28 mouse cellular contexts compared by ENCODE assay signal in the genomic region with DNA sequence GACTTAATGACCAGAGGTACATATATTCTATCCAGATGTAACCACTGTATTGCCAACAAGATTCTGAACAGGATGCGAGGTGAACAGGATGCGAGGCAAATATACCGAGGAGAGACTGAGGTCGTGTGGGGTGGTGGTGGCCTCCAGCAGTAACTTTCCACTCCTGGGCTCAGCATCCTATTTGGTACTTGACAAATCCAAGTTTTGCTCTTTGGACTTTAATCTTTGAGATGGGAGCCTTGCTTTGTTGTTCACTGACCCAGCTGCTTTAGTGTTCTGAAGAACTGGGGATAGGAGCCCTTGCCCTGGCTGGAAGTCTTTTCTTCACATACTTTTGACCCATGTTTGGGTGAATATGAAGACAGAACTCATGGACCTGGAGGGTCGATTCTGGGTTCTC. TPM values are rescaled to one million over a fixed set of nuclear protein-coding genes. Genes with fewer than 3 reads are reported as not detected.
DNase-seq lines count a peak whose midpoint lies in the region; ATAC-seq and TF ChIP-seq lines count a peak whose summit lies in the region.
"Had no signal": no experiment of that assay in that cellular context is flagged by ENCODE, and none has a peak within 500 bp of the region (broad histone marks: within the 10 kb centered on the region; RNA-seq: fewer than 3 reads in every experiment).

No protein-coding gene starts in this region.

- no peak overlapping the region for H3K4me3 ChIP-seq in kidney, embryonic 15.5 days (replicated peaks)
- no peak overlapping the region for H3K4me3 ChIP-seq in kidney, postnatal 0 days (replicated peaks; ENCODE audit: low read depth, low read length)
- H3K4me3 ChIP-seq: embryonic facial prominence, embryonic 12.5 days; embryonic facial prominence, embryonic 15.5 days; gastrocnemius, adult 2 months; heart, embryonic 15.5 days; hindbrain, embryonic 10.5 days; hindbrain, embryonic 13.5 days had no signal

- H3K36me3 ChIP-seq in kidney, embryonic 15.5 days, result peaks cover 23% of the 10 kb centered on the region
- H3K36me3 ChIP-seq in kidney, postnatal 0 days (ENCODE audit: insufficient read depth, low read length), result 0 out of 2 replicates have a peak, but pooled peaks cover 6% of the 10 kb centered on the region
- H3K36me3 ChIP-seq: hindbrain, embryonic 13.5 days had no signal

- H3K4me2 ChIP-seq in kidney, embryonic 15.5 days, result no peak overlapping the region
- no peak overlapping the region for H3K4me2 ChIP-seq in kidney, postnatal 0 days (ENCODE audit: low read length)
- H3K4me2 ChIP-seq: embryonic facial prominence, embryonic 12.5 days; embryonic facial prominence, embryonic 15.5 days; heart, embryonic 11.5 days; heart, embryonic 15.5 days; hindbrain, embryonic 13.5 days had no signal

- H3K4me1 ChIP-seq in kidney, embryonic 15.5 days, result peaks cover 4% of the 10 kb centered on the region; the same call in 1 of the 2 replicates
- no peaks in the 10 kb centered on the region for H3K4me1 ChIP-seq in kidney, postnatal 0 days (replicated peaks; ENCODE audit: insufficient read depth, low read length)
- H3K4me1 ChIP-seq: embryonic facial prominence, embryonic 12.5 days; embryonic facial prominence, embryonic 15.5 days; heart, embryonic 15.5 days; hindbrain, embryonic 10.5 days; hindbrain, embryonic 13.5 days had no signal

- no peak for TF ChIP-seq CTCF in kidney, postnatal 0 days (IDR thresholded peaks at IDR 0.05; ENCODE audit: low read depth)

- WGBS in kidney, embryonic 15.5 days, result 90% methylated on average over 5 of the region's 5 CpGs
- WGBS in kidney, postnatal 0 days, result 84% methylated on average over 5 of the region's 5 CpGs

- no peak for ATAC-seq in kidney, embryonic 15.5 days (replicated peaks; ENCODE audit: low FRiP score)
- no peak for ATAC-seq in kidney, postnatal 0 days (replicated peaks; ENCODE audit: low FRiP score, low read depth)
- ATAC-seq in megakaryocyte-erythroid progenitor cell, adult 5-6 weeks (replicated peaks; ENCODE audit: low FRiP score, low TSS enrichment, poor library complexity, severe bottlenecking), result no peak
- ATAC-seq: CD4-positive, CD25-positive, alpha-beta regulatory T cell, adult 4 months; forebrain, embryonic 14.5 days; forebrain, postnatal 0 days had no signal

- H3K27ac ChIP-seq in kidney, embryonic 15.5 days, result no peak overlapping the region
- 0 out of 2 replicates have a peak overlapping the region, but pooled peaks have one; percentile 27 for H3K27ac ChIP-seq in kidney, postnatal 0 days
- H3K27ac ChIP-seq: embryonic facial prominence, embryonic 12.5 days; embryonic facial prominence, embryonic 15.5 days; gastrocnemius, adult 2 months; heart, embryonic 15.5 days; hindbrain, embryonic 10.5 days; hindbrain, embryonic 13.5 days had no signal

- H3K27me3 ChIP-seq in kidney, embryonic 15.5 days, result no peaks in the 10 kb centered on the region
- H3K27me3 ChIP-seq in kidney, postnatal 0 days (ENCODE audit: insufficient read depth, low read length), result no peaks in the 10 kb centered on the region
- H3K27me3 ChIP-seq: embryonic facial prominence, embryonic 12.5 days; embryonic facial prominence, embryonic 15.5 days; hindbrain, embryonic 13.5 days had no signal

- peak; percentile 69 for DNase-seq in kidney, adult 11 months
- peak; percentile 68 to 77 for DNase-seq in kidney, adult 8-10 months
- no peak for DNase-seq in kidney, postnatal 4 days
- DNase-seq in kidney, postnatal 0 days (ENCODE audit: low spot score), result no peak
- DNase-seq in kidney, postnatal 36 days, result peak; percentile 68 to 73
- DNase-seq in natural killer cell, adult 2 months (ENCODE audit: low spot score in 2 of 2), result no peak
- DNase-seq: adrenal gland, adult 2 months; adrenal gland, postnatal 14 days; cerebellum, adult 11 months; cerebellum, adult 2 months; cerebellum, adult 9-11 months; cerebellum, postnatal 25 days; forebrain, postnatal 0 days; gastrocnemius, adult 2 months; gastrocnemius, postnatal 14 days; heart, adult 18-20 months; heart, postnatal 10 days; heart, postnatal 36 days had no signal

- no peak overlapping the region for H3K9ac ChIP-seq in kidney, embryonic 15.5 days
- H3K9ac ChIP-seq in kidney, postnatal 0 days (ENCODE audit: low read depth, low read length), result no peak overlapping the region
- H3K9ac ChIP-seq: embryonic facial prominence, embryonic 12.5 days; embryonic facial prominence, embryonic 15.5 days; forebrain, postnatal 0 days; heart, embryonic 15.5 days; hindbrain, embryonic 13.5 days had no signal

- H3K9me3 ChIP-seq in kidney, embryonic 15.5 days (replicated peaks), result no peaks in the 10 kb centered on the region
- no peaks in the 10 kb centered on the region for H3K9me3 ChIP-seq in kidney, postnatal 0 days (replicated peaks; ENCODE audit: low read length)
- H3K9me3 ChIP-seq: embryonic facial prominence, embryonic 12.5 days; embryonic facial prominence, embryonic 15.5 days; heart, embryonic 15.5 days; hindbrain, embryonic 10.5 days; hindbrain, embryonic 13.5 days had no signal

RNA-seq across cellular contexts. Expression of a gene that starts 9.7 kb away (rescaled TPM):
- polyA plus RNA-seq in kidney, embryonic 15.5 days (2015; fragmentation: Nextera tagmentation; extraction: Ambion mirVana), result 10.7 and 13.7 TPM in 2 replicates
- polyA plus RNA-seq in kidney, postnatal 0 days (2015; fragmentation: Nextera tagmentation; extraction: Ambion mirVana), result 4.1 and 5.9 TPM in 2 replicates
- total RNA-seq in megakaryocyte-erythroid progenitor cell, adult 5-6 weeks (2014; fragmentation: Nextera tagmentation), result 3.9 and 12.0 TPM in 2 replicates
- total RNA-seq in megakaryocyte-erythroid progenitor cell, adult 5-6 weeks (2017), result 9.8 and 11.2 TPM in 2 replicates
- total RNA-seq: gastrocnemius, adult 2 months had no signal

Comparison
In these comparisons a context has a peak if more than half of its experiments do, and no peak if none do; other contexts are left out.
1. DNase-seq: peak in kidney, adult 11 months (single experiment), kidney, adult 8-10 months (2 of 2) and kidney, postnatal 36 days (2 of 2); none in kidney, postnatal 4 days (0 of 2), kidney, postnatal 0 days (single experiment) and natural killer cell, adult 2 months (0 of 2).